Mouse (Mus musculus): ENCODE results near the gene Rims4.

Rims4 gene

GRCm38 (mm10) chr2:163907131-163907530 lies 11.4 kb downstream of the Rims4 start:
- DNase-seq = no peak

DNA sequence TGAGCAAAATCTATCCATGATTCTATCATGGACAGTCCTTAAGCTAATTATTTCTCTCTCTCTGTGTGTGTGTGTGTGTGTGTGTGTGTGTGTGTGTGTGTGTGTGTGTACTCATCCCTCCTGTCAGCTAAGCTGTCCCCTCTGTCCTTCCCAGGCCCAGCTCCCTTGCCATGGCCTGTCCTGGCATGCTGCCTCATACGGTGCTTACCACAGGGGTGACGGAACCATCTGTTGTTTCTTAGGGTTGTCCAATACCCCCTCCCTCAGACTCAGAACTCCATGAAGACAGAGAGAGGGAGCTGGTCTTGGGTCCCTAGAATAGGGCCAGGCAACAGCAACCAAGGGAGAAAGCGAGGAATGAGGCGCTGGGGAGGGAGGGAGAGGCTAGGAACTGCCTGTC lies 14.2 kb downstream of the Rims4 start:
- peak; percentile 69 for DNase-seq

DNA sequence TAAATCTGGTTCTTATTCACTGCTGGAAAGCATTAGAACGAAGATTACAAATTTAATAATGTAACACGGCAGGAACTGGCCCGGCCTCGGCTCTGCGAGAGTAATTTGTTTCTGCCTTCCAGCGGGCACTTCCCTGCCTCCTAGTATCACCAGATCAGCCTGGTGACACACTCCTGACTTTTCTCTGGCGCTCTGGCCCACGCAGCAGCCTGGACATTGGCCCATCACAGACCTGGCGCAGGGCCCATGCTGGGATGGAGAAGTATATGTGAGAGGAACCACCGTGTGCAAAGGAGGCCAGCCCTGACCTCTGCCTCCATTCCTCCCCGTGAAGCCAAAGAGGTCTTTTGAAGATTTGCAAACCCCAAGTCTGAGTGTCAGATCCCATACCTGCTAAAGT lies 15.0 kb downstream of the Rims4 start:
- DNase-seq = peak; percentile 73

GRCm38 (mm10) chr2:163902448-163902847 lies 16.0 kb downstream of the Rims4 start:
- no peak for DNase-seq

GRCm38 (mm10) chr2:163901043-163901442 lies 17.4 kb downstream of the Rims4 start:
- DNase-seq = no peak

GRCm38 (mm10) chr2:163899910-163900411 lies 18.5 kb downstream of the Rims4 start:
- peak; percentile 52 for DNase-seq

DNA sequence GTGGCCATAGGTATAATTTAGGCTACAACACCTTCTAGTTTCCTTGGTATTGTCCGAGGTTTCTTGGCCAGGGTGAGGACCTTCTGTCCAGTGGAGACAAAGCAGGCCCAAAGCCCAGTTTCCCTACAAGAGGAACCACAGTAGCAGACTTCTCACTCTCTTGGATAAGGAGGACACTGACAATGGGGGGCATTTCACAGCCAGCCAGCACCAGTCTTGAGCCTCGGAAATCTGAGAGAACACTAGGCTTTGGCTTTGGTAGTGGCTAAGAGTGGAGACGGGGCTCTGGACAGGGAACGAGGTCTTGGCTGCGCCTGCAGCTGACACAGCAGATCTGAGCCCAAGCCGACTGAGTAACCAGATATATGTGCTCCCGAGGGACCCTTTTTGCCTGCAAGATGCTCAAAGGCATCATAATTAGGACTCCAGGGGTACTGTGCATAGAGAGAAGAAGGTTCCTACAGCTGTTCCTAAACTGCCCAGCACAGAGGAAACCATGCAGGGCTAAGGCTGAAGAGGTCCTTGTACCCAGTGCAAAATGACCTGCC lies 20.4 kb downstream of the Rims4 start:
- DNase-seq = no peak

DNA sequence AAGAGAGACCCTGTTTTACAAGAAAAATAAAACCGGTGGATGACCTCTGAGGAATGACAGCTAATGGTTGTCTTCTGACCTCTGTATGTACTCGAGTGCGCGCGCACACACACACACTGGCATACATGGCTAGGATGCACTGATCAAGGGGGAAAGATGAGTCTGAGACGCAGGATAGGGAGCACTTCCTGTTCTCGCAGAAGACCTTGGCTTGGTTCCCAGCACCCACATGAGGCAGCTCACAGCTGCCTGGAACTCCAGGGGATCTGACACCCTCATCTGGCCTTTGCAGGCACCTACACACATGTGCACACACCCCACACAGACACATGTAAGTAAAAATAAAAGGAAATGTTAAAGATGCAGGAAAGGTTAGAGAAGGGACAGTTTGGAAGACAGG lies 21.5 kb downstream of the Rims4 start:
- no peak for DNase-seq

DNA sequence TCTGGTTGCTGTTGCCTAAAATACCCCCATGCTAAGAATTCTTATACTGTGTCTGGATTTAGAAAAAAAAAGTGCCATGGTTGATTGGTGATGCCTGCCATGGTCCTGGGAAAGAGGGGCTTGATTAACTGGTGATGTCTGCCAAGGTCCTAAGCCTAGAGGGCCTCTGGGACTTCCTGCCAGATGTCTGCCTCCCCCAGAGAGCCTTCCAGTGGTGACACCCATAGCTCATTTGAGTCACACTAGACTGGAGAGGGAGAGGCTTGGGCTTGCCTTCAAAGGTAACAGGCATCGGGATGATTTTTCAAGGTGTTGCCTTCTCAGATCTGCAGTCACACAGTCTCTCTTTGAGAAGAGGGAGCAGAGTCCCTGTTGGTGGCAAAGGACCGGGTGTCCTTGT lies 23.3 kb downstream of the Rims4 start:
- no peak for DNase-seq

GRCm38 (mm10) chr2:163893446-163894370 lies 24.8 kb downstream of the Rims4 start:
- no peak for DNase-seq

DNA sequence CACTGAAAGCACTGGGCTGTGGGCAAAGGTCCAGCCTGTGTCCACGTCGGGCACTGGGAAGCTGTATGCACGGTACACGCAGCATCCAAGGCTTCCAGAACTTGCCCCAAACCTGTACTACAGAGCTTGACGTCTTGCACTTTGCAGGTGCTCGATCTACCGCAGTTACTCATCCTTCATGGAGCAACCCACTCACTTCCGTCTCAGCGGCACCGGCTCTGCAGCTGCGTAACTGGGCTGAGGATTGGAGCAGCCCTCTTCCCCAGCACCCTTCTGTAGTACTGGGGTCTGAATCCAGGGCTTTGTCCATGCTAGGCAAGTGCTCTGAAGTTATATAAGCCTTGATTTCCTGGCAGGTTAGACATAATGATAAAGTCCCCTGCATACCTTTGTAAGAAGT lies 27.2 kb downstream of the Rims4 start:
- no peak for DNase-seq

- DNase-seq = no peak
Measured at GRCm38 (mm10) chr2:163890586-163890985, 27.9 kb downstream of the Rims4 start.

GRCm38 (mm10) chr2:163889411-163889810 lies 29.1 kb downstream of the Rims4 start:
- DNase-seq = no peak

DNA sequence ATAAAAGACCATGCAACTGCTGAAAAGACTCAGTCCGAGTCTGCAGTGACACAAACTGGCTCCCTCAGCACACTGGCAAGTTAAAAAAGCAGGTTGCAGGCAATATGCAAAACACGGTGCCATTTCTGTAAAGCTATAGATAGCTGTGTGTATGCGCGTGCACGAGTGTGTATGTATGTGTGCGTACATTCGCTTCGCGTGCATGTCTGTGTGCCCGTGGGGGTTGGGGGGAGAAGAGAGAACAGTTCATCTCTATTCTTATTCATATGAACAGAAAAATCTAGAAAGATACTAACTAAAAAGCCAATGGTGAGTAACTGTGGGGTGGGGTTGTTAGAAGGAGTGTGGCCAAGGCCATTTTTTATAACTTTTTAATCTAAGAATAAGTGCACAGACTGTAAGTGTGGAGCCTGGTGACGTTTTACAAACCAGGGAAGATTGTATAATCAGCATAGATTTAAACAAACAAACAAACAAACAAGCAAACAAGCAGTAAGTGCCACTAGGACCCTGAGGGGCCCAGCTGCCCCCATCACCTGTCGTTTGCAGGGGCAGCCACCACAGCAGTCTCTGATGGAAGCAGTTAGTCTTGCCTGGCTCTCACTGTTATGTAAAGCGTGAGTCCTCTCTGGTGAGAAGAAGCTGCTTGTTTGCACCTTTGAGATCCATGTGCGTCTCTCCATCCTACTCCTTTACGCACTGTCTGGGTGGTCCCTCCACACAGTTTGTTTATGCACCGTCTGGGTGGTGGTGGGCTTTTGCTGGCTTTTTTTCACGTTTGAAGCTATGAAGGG lies 35.4 kb downstream of the Rims4 start:
- DNase-seq = no peak

DNA sequence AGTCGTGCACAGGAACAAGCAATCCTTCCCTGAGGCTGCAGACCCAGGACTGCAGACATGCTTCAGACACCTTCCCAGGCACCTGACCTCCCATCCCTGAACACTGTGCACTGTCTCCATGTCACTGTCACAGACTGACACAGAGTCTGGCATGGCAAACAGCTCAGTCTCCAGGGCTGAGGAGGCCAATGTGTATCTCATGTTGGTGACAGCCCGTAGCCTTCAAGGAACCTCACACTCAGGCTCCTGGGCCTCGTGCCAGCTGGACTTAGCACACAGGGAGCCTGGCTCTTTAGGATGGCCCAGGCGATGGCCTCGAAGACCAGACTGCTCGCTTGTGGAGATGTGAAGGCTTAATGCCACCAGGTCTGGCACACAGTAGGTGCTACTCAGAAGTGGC lies 37.6 kb downstream of the Rims4 start:
- DNase-seq = peak; percentile 63

DNA sequence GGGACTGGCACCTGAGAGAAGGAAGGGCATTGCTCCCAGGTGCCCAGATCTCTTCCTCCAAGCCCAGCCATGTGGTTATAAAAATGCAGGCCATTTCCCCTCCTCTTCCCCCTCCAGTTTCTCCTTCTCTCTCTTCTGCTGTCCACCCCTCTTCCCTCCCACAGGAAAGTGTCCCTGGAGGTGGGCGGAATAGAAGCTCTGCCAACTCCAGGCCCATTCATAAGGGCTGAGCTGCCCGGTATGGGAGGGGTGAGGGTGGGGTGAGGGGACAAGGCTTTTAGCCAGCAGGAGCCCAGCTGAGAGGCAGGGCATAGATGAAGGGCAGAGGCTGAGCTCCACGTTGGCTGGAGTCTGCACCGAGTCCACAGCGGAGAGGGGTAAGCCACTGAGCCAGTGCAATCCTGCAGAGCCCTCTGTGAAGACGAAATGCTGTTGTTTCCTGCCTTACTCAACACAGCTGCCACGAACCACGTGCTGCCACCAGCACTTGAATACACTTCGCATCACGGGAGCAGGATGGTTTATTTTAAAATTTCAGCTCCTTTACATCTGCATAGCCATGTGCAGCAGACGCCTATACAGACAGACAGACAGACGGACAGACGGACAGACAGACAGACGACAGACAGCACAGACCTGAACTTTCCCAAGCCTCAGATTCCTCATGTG lies 41.5 kb downstream of the Rims4 start:
- no peak for DNase-seq

DNA sequence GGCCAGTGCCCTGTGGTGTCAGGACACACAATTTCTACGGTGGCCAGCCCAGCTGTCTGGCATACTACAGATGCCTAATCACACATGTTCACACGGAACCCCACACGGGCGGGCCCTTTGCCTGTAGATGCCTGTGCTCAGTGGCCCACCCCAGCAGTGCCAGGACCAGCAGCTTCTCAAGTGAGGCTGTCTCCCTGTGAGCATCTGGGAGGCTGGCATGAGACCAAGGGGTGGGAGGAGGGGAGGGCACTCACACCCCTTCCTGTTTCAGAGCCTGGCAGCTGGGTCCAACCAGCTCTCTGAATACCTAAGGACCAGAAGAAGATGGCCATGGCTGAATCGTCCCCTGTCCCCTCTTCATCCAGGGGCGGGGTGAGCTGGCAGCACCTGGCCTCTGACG lies 43.0 kb downstream of the Rims4 start:
- DNase-seq = no peak

GRCm38 (mm10) chr2:163874877-163875276 lies 43.6 kb downstream of the Rims4 start:
- no peak for DNase-seq

- DNase-seq = no peak
Measured at GRCm38 (mm10) chr2:163871906-163872305, 46.6 kb downstream of the Rims4 start.

DNA sequence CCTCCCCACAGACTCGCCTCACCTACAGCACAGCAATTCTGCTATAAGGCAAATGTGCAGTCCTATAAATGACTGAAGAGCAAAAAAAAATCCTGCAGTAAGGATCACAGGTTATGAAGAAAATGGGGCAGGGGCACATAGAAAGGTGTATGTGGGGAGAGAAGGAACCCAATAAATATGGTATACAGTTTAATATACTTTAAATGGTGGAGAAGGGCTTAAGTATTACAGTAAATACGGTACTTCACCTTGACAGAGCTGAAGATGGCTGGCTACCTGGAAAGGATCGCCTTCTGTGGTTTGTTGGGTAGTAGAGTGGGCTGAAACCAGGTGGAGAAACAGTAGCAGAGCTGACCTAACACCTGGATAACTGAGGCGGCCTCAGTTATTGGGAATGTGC lies 47.2 kb downstream of the Rims4 start:
- no peak for DNase-seq

DNA sequence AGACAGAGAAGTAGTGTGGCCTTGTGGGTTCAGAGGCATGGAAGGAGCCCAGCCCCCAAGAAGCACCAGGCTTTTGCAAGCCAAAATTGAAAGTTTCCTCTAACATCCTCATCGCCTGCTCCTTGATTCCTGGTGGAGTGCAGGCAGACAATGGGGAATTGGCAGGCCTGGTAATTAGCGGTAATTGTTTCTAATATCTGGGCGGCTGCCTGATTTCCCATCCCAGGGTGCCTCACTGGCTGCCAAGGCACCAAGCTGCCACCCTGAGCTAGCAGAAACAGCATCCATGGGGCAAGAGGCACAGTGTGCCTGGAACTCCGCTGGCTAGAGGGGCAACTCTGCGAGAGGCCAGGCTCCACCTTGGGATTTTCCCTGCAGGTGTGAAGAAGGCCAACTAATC lies 48.7 kb downstream of the Rims4 start:
- no peak for DNase-seq

DNA sequence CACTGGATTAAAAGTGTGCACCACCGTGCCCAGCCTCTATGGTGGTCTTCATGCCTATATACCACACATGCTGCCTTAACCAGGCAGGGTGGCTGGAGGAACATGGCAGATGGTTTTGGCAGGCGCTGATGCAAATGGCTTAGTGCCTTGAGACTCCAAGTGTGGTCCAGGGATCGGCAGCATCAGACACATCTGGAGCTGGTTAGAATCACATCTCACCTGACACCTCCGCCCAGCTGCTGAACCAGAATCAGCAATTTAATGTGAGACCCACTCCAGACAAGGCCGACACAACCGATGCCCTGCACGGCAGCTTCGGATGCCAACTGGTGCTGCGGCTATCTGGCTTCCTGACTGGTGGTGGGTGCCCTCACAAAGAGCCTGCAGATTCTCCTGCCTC lies 52.4 kb downstream of the Rims4 start:
- no peak for DNase-seq

DNA sequence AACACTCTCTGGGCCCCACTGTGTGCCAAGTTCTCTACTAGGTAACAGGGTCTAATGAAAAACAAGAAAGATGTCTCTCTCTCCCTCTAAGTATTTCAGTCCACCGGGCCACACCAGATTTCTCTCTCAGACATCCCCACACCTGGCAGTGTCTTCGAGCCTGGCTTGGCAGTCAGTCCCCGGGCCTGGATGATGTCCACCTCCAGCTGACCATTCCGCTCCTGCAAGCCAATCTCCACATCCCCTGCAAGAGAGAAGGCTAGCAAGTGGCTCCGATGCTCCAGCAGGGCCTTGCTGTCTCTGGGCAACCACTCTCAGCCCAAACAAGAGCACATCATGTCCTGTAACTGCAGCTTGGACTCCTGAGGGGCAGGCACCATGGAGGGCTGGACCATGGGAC lies 53.2 kb downstream of the Rims4 start:
- DNase-seq = peak; percentile 44
